Mouse (Mus musculus): ENCODE measurements around the gene Cmas.
A peak's percentile ranks its signal among the peaks of the same experiment; 100 is the strongest.

The Cmas gene

DNA sequence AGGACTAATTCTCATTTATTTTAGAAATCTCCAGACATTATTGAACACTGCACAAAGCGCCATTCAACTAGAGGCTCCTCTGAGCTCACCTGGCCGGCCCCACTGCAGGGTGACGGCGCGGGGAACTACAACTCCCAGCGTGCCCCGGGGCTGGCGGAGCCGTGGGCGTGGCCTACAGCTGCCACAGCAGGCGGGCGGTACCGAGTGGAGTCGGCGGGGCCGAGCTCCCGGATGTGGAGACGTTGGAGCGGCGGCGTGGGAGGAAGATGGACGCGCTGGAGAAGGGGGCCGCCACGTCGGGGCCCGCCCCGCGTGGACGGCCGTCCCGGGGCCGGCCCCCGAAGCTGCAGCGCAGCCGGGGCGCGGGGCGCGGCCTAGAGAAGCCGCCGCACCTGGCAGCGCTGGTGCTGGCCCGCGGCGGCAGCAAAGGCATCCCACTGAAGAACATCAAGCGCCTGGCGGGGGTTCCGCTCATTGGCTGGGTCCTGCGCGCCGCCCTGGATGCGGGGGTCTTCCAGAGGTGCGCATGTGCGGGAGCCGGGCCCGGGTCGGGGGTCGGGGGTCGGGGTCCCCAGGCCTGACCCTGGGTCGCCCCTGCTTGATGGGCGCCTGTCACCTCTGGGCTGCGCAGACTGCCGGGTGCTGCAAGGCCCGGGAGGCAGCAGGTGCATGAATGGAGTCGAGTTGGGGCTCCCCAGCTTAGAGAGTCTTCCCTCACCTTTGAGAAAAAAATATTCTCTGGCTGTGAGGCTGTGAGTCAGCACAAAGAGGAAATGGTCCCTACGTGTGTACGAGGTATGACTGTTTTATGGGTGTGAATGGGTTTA lies at the start of gene Cmas:
Gene Cmas (plus strand): TSS at position 180 of the 827 bp plus-strand sequence.
- peak; percentile 90 for DNase-seq (ENCODE audit: low read depth, low spot score)
- Histone ChIP-seq H3K27me3 (ENCODE audit: control insufficient read depth, insufficient read depth, low read length, poor library complexity, severe bottlenecking) (no peaks in the 10 kb centered on the region), H3K36me3 (ENCODE audit: control insufficient read depth, insufficient read depth, low read length, poor library complexity, severe bottlenecking) (no peaks in the 10 kb centered on the region; the same call in 1 of the 2 replicates)

DNA sequence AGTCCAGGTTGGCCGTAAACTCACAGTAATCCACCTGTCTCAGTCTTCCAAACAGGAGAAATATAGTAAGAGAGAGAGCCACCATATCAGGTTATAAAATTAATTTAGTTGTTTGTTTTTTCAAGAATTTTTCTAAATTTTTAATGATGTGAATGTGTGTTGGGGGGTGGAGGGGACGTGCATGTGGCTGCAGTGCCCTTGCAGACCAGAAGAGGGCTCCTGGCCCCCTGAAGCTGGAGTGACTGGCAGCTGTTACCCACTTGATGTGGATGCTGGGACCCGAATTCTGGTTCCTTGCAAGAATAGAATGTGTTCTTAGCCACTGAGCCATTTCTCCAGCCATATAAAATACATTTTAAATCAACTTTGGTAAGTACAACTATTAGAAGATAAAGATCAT lies 49.8 kb upstream of the Cmas start:
- Histone ChIP-seq H3K36me3 (ENCODE audit: control insufficient read depth, insufficient read depth, low read length, poor library complexity, severe bottlenecking) (no peaks in the 10 kb centered on the region), H3K27me3 (ENCODE audit: control insufficient read depth, insufficient read depth, low read length, poor library complexity, severe bottlenecking) (no peaks in the 10 kb centered on the region)
- DNase-seq (ENCODE audit: low read depth, low spot score): peak; percentile 4

DNA sequence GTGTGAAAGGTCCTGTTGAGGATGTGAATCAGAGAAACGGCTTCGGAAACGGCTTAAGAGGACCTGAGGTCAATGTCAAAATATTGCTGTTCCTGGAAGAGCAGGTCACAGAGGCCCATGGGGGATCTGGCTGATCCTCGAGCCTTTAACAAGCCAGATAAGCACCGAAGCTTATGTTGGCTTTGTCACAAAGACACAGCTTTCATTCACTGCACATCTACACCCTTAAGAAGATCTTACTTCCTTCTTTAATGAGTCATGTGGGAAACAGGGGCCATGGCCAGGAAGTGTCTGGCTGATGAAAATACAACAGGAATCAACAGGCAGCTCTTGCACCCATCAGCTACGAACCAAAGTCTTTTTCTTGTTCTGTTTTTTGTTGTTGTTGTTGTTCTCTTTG lies 48.1 kb upstream of the Cmas start:
- no peak for DNase-seq (ENCODE audit: low read depth, low spot score)

DNA sequence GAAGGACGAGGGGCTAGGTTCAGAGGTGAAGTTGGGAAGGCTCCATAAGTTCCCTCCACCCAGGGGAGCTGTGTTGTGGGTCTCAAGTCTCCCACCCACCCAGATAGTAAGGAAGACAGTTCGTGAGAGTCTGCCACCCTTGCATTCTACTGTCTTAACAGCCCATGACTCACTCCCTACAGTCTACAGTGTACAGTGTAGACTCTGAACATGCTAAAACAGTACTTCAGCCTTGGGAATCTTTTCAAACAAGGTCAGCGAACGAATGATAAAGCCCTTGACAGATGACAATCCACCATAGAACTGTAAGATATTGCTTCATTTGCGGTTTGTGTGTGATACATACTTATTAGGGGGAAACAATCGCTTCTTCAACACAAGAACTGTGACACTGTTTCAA lies 45.8 kb upstream of the Cmas start:
- H3K27me3 ChIP-seq (ENCODE audit: control insufficient read depth, insufficient read depth, low read length, poor library complexity, severe bottlenecking): no peaks in the 10 kb centered on the region
- no peaks in the 10 kb centered on the region for H3K36me3 ChIP-seq (ENCODE audit: control insufficient read depth, insufficient read depth, low read length, poor library complexity, severe bottlenecking)
- DNase-seq (ENCODE audit: low read depth, low spot score): no peak

More for the DNA sequence above, 48.1 kb upstream of the Cmas start:
- H3K27me3 ChIP-seq (ENCODE audit: control insufficient read depth, insufficient read depth, low read length, poor library complexity, severe bottlenecking): no peaks in the 10 kb centered on the region
- no peaks in the 10 kb centered on the region for H3K36me3 ChIP-seq (ENCODE audit: control insufficient read depth, insufficient read depth, low read length, poor library complexity, severe bottlenecking)

DNA sequence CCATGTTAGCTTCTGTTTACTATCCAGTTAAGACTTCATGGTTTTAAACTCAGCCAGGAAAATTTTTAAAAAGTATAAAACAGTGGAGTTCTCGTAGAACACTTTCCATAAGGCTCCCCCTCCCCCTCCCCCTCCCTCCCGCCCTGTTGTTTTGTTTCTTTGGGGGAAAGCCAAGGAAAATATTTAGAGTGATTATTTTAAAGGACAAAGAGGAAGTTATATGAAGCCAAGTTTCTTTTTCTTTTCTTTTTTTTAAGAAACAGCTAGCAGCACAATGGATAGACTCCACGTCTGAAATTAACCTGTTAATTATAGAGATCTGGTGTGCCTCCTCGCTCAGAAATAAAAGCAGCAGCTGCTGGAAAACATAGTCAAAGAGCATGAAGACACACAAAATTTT lies 45.4 kb upstream of the Cmas start:
- Histone ChIP-seq H3K36me3 (ENCODE audit: control insufficient read depth, insufficient read depth, low read length, poor library complexity, severe bottlenecking) (no peaks in the 10 kb centered on the region), H3K27me3 (ENCODE audit: control insufficient read depth, insufficient read depth, low read length, poor library complexity, severe bottlenecking) (no peaks in the 10 kb centered on the region)
- no peak for DNase-seq (ENCODE audit: low read depth, low spot score)

DNA sequence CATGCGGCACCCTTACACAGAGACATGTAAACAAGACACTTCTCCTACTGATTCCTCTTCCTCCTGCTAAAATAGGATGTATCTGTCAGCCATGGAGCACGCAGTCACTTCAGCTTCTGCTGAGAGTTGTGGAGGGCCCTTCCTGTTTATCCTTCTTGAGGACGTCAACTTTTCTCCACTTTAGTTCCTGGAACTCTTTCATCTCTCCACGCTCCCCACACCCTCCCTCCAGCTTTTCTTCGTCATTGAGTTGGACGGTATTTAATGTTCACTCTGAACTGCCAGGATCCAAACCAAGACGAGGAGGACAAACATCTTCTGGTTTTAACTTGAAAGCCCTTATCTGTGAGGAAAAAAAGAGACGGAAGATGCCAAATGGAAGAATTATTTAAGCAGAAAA lies 41.5 kb upstream of the Cmas start:
- Histone ChIP-seq H3K27me3 (ENCODE audit: control insufficient read depth, insufficient read depth, low read length, poor library complexity, severe bottlenecking) (no peaks in the 10 kb centered on the region), H3K36me3 (ENCODE audit: control insufficient read depth, insufficient read depth, low read length, poor library complexity, severe bottlenecking) (no peaks in the 10 kb centered on the region)
- no peak for DNase-seq (ENCODE audit: low read depth, low spot score)

DNA sequence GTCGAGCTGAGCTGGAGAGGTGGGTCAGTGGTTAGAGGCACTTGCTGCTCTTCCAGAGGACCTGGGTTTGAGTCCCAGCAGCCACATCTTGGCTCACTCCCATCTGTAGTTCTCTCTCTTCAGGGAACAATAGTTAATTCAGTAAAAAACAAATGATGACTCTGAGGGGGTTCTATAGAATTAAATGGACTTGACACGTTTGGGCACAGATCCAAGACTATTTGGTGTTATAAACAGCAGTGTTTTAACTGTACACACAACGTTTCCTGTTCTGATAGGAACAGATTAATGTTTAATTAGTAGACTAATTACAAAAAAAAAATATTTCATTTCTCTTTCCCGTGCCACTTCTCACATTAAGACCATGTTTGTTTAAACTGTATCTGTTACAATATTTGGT lies 39.3 kb upstream of the Cmas start:
- DNase-seq (ENCODE audit: low read depth, low spot score): no peak
- Histone ChIP-seq H3K36me3 (ENCODE audit: control insufficient read depth, insufficient read depth, low read length, poor library complexity, severe bottlenecking) (no peaks in the 10 kb centered on the region), H3K27me3 (ENCODE audit: control insufficient read depth, insufficient read depth, low read length, poor library complexity, severe bottlenecking) (no peaks in the 10 kb centered on the region)

DNA sequence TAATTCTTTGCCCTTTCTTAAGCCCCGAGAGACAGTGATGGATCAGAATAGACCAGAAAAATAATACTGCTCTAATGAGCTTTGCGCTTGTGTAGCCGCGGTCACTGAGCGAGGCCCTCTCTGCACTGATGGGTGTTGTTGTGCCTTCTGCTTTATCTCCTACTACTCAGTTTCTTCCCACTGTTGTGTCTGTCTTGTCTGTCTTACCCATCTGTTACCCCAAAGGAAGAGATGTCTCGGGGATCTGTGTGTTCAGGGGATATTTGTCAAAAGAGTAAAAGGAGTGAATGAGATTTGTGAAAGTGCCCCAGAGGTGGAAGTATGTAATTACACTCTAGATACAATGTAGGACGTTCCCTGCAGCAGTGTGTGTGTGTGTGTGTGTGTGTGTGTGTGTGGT lies 38.3 kb upstream of the Cmas start:
- no peaks in the 10 kb centered on the region for H3K27me3 ChIP-seq (ENCODE audit: control insufficient read depth, insufficient read depth, low read length, poor library complexity, severe bottlenecking)
- DNase-seq (ENCODE audit: low read depth, low spot score): no peak
- H3K36me3 ChIP-seq (ENCODE audit: control insufficient read depth, insufficient read depth, low read length, poor library complexity, severe bottlenecking): no peaks in the 10 kb centered on the region

DNA sequence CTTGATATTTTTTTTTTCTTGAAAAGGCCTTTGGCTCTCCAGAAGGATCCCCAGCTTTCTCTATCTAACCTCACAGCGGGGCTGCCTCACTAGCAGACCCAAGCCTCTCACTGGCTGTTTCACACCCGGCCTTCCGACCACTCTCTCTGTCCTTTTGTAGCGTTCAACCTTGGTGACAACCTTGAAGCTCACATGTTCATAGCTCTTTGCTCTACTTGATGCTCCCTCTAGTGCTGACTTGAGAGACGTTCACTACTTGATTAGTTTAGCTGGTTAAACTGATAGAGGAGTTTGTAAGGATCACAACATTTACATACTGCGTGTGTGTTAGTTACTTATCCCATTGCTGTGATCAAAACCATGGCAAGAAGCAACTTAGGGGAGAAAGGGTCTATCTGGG lies 35.8 kb upstream of the Cmas start:
- Histone ChIP-seq H3K36me3 (ENCODE audit: control insufficient read depth, insufficient read depth, low read length, poor library complexity, severe bottlenecking) (no peaks in the 10 kb centered on the region), H3K27me3 (ENCODE audit: control insufficient read depth, insufficient read depth, low read length, poor library complexity, severe bottlenecking) (no peaks in the 10 kb centered on the region)

DNA sequence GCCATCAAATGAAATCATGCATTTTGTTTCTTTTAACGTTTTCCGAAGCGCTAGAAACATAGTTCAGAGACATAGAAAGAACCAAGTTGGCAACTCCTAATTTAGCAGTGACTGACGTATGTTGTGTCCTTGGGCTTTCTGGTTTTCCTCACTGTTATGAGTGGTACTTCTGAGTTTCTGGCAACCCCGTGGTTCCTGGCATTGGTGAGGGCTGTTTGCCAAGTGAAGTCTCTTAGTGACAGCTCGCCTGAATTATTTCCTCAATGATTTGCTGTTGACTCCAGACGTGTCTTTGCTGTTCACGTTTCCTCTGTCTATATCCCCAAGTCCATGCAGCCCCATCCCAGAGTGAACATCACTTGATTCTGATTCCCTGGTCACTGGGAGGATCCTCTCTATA lies 34.8 kb upstream of the Cmas start:
- Histone ChIP-seq H3K36me3 (ENCODE audit: control insufficient read depth, insufficient read depth, low read length, poor library complexity, severe bottlenecking) (no peaks in the 10 kb centered on the region), H3K27me3 (ENCODE audit: control insufficient read depth, insufficient read depth, low read length, poor library complexity, severe bottlenecking) (no peaks in the 10 kb centered on the region)
- no peak for DNase-seq (ENCODE audit: low read depth, low spot score)

More for the DNA sequence above, 35.8 kb upstream of the Cmas start:
- no peak for DNase-seq (ENCODE audit: low read depth, low spot score)

DNA sequence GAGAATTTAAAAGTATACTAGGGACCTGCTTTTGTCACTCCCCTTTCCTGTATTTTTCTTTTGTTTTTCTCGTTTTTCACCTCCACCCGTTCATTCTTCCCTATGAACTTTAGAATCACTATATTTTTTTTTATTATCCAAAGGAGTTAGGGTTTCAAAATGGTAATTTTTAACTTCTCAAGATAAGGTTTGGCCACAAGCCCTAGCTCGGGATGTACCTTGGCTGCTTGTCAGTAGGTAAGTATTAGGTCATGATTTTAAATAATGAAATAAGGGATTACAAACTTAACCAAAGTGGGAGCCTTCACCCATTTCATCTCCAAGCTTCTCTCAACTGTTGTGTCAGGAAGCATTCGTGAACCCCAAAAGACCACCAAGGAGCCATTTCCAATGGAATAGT lies 30.5 kb upstream of the Cmas start:
- DNase-seq (ENCODE audit: low read depth, low spot score): no peak
- Histone ChIP-seq H3K27me3 (ENCODE audit: control insufficient read depth, insufficient read depth, low read length, poor library complexity, severe bottlenecking) (no peaks in the 10 kb centered on the region), H3K36me3 (ENCODE audit: control insufficient read depth, insufficient read depth, low read length, poor library complexity, severe bottlenecking) (no peaks in the 10 kb centered on the region)

DNA sequence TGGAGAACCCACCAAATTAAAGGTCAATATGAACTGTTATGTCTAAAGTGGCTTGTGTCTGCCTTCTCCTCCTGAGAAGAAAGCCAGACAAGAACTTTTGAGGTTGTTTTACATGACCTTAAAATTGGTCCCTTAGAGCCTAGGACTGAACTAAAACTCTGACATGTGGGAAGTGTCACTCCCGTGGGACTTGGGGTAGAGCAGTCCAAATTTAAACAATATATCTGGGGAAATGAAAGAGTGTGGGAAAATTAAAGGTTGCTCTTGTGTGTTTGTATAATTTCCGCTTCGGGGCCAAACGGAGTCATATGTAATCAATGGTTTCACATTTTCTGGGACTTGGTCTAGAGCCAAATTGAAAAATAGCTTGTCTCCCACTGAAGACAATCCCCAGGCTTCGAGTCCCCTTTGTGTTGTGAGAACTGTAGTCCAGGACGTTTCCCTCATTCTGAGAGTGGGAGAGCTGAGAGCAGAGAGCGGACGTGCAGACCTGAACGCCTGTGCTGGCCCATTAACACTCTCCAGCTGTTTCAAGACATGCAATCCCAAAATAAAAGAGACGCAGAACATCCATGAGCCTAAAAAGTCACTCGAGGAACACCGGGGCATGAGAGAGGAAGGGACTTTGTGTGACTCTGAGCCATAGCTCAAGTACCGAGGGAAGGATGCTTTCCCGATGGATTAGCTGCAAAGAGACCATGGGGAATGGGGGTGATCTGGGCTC lies 23.8 kb upstream of the Cmas start:
- no peak for DNase-seq (ENCODE audit: low read depth, low spot score)
- H3K36me3 ChIP-seq (ENCODE audit: control insufficient read depth, insufficient read depth, low read length, poor library complexity, severe bottlenecking): no peaks in the 10 kb centered on the region

DNA sequence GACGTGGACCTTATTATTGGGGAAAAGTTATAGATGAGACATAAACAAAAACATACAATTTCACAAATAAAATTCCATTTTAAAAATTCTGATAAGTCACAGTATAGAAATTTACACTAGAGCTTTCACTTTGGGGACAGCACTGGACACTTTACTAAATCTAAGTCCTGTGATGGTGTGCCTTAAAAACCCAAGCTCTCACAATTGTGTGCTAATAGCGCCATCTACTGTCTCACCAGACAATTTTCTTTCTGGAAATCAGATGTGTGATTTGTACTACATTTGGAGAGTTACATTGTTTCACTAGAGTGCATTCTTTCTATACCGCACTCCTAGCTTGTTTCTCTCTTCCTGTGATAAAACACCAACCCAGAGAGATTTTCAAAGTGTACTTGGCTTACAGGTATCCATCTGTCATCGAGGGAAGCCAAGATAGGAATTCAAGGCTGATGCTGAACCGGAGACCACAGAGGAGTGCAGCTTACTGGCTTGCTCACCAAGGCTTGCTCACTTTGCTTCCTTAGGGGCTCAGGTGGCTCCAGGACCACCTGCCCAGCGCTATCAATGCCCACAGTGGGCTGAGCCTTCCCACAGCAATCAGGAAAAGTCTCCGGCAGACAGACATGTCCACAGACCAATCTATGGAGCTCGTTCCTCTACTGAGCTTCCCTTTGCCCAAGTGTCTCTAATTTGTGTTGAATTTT lies 21.0 kb upstream of the Cmas start:
- Histone ChIP-seq H3K36me3 (ENCODE audit: control insufficient read depth, insufficient read depth, low read length, poor library complexity, severe bottlenecking) (no peaks in the 10 kb centered on the region), H3K27me3 (ENCODE audit: control insufficient read depth, insufficient read depth, low read length, poor library complexity, severe bottlenecking) (no peaks in the 10 kb centered on the region)
- DNase-seq (ENCODE audit: low read depth, low spot score): peak; percentile 39

More for the DNA sequence above, 23.8 kb upstream of the Cmas start:
- no peaks in the 10 kb centered on the region for H3K27me3 ChIP-seq (ENCODE audit: control insufficient read depth, insufficient read depth, low read length, poor library complexity, severe bottlenecking)

DNA sequence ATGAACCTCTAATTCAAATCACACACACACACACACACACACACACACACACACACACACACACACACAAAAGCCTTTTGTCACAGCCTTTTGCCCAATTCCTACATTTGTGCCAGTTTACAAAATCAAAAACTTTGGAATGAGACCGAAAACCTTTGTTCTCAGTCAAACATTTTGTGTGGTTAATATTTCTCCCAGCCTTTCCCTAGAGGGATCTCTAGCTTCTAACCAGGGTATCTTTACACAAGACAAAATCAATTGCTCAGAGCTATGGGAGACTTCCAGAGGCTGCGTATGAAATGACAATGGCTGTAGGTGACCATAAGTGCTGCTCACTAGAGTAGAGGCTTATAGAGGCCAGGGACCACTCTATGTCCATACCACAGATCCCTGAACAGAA lies 18.3 kb upstream of the Cmas start:
- Histone ChIP-seq H3K27me3 (ENCODE audit: control insufficient read depth, insufficient read depth, low read length, poor library complexity, severe bottlenecking) (no peaks in the 10 kb centered on the region), H3K36me3 (ENCODE audit: control insufficient read depth, insufficient read depth, low read length, poor library complexity, severe bottlenecking) (no peaks in the 10 kb centered on the region)
- DNase-seq (ENCODE audit: low read depth, low spot score): no peak

DNA sequence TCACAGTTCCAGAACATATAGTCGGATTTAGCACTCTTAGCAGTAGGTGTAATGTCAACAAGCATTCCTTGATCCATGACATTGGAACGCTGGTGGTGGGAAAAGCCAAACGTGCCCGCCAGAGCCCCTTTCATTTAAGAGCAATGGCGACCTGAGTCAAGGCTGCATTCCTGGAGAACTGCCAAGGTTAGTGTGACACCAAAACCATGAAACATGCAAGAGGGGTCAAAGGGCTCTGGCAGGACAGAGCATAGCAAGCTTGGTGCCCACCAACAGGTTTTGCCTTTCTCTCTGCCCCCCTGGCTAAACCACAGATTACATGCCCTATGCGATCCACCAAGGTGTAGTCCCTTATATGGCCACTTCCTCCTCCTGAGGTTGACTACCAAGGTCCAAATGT lies 17.8 kb upstream of the Cmas start:
- DNase-seq (ENCODE audit: low read depth, low spot score): no peak
- no peaks in the 10 kb centered on the region for H3K36me3 ChIP-seq (ENCODE audit: control insufficient read depth, insufficient read depth, low read length, poor library complexity, severe bottlenecking)
- H3K27me3 ChIP-seq (ENCODE audit: control insufficient read depth, insufficient read depth, low read length, poor library complexity, severe bottlenecking): no peaks in the 10 kb centered on the region
